Mouse (Mus musculus): ENCODE measurements around the gene Usp21. TPM values are rescaled to one million over a fixed set of nuclear protein-coding genes. Genes with fewer than 3 reads are reported as not detected.
"Not testable (repeated sequence)": the region's sequence is repeated elsewhere in the genome, so short reads cannot be mapped to it uniquely, and the experiment has no call there.

Usp21 gene
- polyA plus RNA-seq, 1 experiment = 60.0 TPM

DNA sequence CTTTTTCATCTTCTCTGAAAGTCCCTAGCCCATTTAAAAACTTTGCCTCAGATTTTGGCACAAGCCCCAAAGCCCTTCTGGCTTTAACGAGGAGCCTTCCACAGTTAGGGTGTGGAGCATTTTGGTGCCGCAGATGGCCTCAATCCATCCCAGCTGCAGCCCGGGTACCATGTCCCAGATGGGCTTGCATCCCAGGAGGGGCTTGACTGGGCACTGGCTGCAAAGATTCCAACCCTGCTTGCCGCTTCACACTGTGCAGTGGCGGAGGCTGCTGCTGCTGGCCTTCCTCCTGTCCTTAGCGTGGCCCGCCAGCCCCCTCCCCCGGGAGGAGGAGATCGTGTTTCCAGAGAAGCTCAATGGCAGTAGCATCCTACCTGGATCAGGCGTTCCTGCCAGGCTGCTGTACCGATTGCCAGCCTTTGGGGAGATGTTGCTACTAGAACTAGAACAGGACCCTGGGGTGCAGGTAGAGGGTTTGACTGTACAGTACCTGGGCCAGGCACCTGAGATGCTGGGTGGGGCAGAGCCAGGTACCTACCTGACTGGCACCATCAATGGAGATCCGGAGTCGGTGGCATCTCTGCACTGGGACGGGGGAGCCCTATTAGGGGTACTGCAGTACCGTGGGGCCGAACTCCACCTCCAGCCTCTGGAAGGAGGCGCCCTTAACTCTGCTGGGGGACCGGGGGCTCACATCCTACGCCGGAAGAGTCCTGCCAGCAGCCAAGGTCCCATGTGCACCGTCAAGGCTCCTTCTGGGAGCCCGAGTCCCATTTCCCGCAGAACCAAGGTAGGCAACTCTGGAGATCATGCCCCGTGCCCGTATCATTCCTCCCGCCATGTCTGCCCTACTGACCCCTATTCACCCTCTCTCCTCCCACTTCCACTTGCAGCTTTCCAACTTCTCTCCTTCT lies 36.9 kb downstream of the Usp21 start, which contains the start of gene Ndufs2:
TSS of gene Ndufs2 (minus strand) at position 709 of the 914 bp plus-strand sequence.
- no peak for TF ChIP-seq CTCF (IDR thresholded peaks at IDR 0.05; ENCODE audit: control insufficient read depth, insufficient read depth, low read length)
- Histone ChIP-seq H3K4me1 (ENCODE audit: control insufficient read depth, insufficient read depth, low read length) (peaks cover 2% of the 10 kb centered on the region; the same call in 1 of the 2 replicates), H3K4me3 (replicated peaks; ENCODE audit: control insufficient read depth, low read depth, low read length) (no peak within 1 kb of the TSS), H3K27ac (ENCODE audit: control insufficient read depth, insufficient read depth, low read depth, low read length, poor library complexity) (no peak within 1 kb of the TSS)
- WGBS = 64% methylated on average over 26 of the region's 26 CpGs

DNA sequence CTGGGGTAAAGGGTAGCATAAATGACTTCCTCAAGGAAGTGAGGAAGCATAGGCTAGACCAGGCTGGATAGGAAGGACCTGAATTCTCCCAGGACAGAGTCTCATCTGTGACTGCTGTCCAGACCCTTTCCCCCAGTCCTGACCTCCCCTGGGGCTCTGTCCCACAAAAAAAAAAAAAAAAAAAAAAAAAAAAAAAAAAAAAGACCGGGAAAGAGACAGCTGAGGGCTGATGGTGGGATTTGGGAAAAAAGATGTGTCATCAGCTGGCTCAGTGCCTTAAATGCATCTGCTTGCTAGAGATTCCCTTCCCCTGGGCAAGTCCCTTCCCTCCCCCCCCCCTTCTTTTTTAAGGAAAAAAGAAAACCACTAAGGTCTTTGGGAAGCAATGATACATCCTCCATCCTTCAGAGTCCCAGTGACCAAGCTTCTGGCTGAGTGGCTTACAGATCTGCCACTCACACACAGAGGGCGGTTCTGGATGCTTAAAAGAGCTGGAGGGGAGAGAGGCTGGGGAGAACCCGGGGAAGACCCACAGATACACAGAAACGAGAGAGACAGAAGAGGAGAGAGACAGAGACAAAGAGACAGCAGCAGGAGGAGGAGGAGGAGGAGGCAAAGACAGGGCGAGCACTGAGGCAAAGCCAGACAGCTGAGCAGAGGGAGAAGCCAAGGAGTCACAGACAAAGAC lies 37.7 kb downstream of the Usp21 start, which contains the start of gene Adamts4:
TSS of gene Adamts4 (plus strand) at position 509 of the 688 bp plus-strand sequence.
- TF ChIP-seq CTCF (IDR thresholded peaks at IDR 0.05; ENCODE audit: control insufficient read depth, insufficient read depth, low read length) = no peak
- no peak for TF ChIP-seq POLR2A (IDR thresholded peaks at IDR 0.05; ENCODE audit: borderline replicate concordance, control insufficient read depth, low read depth, low read length)
- Histone ChIP-seq H3K4me3 (replicated peaks; ENCODE audit: control insufficient read depth, low read depth, low read length) (no peak within 1 kb of the TSS), H3K4me1 (ENCODE audit: control insufficient read depth, insufficient read depth, low read length) (peaks cover 2% of the 10 kb centered on the region; the same call in 1 of the 2 replicates), H3K27ac (ENCODE audit: control insufficient read depth, insufficient read depth, low read depth, low read length, poor library complexity) (no peak within 1 kb of the TSS)
- WGBS = 30% methylated on average over 5 of the region's 5 CpGs

DNA sequence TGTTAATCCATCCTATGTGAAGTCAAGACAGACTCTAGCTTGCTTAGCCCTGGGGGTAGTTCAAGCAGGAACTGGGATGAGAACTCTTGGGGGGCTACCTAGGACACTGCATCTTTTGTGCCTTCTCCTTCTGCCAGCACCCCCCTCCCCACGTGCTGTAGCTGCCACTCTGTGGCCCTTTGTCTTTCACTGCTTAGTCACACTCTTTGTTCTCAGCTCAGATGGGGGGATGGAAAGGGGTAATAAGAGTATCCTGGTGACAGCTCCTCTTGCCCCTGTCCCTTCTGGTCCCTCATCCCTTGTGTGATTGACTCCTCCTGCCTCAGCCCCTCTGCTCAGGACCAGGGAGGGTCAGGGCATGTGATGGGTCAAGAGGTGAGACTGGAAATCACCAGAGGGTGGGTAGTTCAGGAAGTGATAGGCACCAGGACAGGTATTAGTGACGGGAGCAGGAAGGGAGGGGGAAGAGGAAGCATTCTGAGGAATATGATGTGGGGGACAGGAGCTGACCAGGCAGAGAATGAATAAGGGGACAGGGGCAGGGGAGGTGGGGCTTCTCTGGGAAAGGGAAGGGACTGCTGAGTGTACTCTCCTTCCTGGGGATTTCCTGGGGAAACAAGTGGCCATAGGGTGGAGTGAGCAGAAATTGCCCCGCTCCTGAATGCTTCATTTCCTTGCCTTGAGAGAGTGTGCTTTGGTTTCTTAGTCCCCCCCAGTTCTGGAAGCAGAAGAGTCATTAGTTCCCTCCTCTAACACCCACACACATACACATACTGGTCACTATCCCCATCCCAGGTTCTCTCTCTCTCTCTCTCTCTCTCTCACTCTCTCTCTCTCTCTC lies 39.2 kb downstream of the Usp21 start:
- TF ChIP-seq CTCF (IDR thresholded peaks at IDR 0.05; ENCODE audit: control insufficient read depth, insufficient read depth, low read length) (no peak), POLR2A (IDR thresholded peaks at IDR 0.05; ENCODE audit: borderline replicate concordance, control insufficient read depth, low read depth, low read length) (no peak)
- no peak overlapping the region for H3K4me3 ChIP-seq (replicated peaks; ENCODE audit: control insufficient read depth, low read depth, low read length)
- no peak overlapping the region for H3K27ac ChIP-seq (ENCODE audit: control insufficient read depth, insufficient read depth, low read depth, low read length, poor library complexity)
- peaks cover 2% of the 10 kb centered on the region; the same call in 1 of the 2 replicates for H3K4me1 ChIP-seq (ENCODE audit: control insufficient read depth, insufficient read depth, low read length)
- 50% methylated on average over 3 of the region's 3 CpGs for WGBS

DNA sequence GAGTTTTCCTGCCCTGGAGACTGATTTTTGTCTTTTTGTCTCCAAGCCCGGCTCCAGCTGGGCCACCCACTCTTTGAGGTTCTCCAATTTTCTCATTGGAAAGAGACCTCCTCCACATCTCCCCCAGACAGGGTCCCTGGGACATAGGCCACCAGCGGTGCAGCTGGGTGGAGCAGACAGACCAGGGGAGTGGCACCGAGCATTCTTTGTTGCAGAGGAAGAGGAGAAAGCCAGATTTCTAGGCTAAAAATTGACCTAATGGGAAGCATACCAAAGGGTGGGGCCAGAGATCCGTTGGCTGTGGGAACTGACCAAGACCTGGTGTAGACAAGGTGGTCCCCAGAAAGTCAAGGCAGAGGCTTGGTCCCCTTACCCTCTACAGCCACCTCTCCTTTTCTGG lies 39.9 kb downstream of the Usp21 start:
- Histone ChIP-seq H3K4me3 (replicated peaks; ENCODE audit: control insufficient read depth, low read depth, low read length) (no peak overlapping the region), H3K4me1 (ENCODE audit: control insufficient read depth, insufficient read depth, low read length) (peaks cover 2% of the 10 kb centered on the region; the same call in 1 of the 2 replicates), H3K27ac (ENCODE audit: control insufficient read depth, insufficient read depth, low read depth, low read length, poor library complexity) (no peak overlapping the region)
- no peak for TF ChIP-seq CTCF (IDR thresholded peaks at IDR 0.05; ENCODE audit: control insufficient read depth, insufficient read depth, low read length)
- no peak for TF ChIP-seq POLR2A (IDR thresholded peaks at IDR 0.05; ENCODE audit: borderline replicate concordance, control insufficient read depth, low read depth, low read length)
- 45% methylated on average over 4 of the region's 4 CpGs for WGBS

DNA sequence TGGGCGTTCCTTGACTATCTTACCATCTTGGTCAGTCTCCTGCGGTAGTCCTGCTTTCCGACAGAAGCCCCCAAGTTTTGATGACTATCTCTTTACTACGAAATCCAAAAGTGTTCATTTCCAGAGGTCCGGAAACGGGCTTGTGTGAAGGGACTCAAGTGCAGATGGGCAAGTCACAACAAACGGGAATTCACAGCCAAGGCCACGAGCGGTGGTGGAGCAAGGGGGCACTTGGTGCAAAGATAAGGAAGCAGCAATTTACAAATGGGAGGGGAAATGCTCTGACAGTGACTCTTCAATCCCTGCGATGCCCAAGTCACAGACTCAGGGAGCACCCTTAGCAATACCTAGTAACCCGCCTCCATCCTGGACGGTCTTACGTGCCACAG lies 40.3 kb downstream of the Usp21 start:
- Histone ChIP-seq H3K4me3 (replicated peaks; ENCODE audit: control insufficient read depth, low read depth, low read length) (peak overlapping the region; percentile 73), H3K4me1 (ENCODE audit: control insufficient read depth, insufficient read depth, low read length) (peaks cover 2% of the 10 kb centered on the region; the same call in 1 of the 2 replicates), H3K27ac (ENCODE audit: control insufficient read depth, insufficient read depth, low read depth, low read length, poor library complexity) (peak overlapping the region; percentile 48)
- TF ChIP-seq CTCF (IDR thresholded peaks at IDR 0.05; ENCODE audit: control insufficient read depth, insufficient read depth, low read length) (no peak), POLR2A (IDR thresholded peaks at IDR 0.05; ENCODE audit: borderline replicate concordance, control insufficient read depth, low read depth, low read length) (no peak)
- WGBS = 14% methylated on average over 13 of the region's 13 CpGs

DNA sequence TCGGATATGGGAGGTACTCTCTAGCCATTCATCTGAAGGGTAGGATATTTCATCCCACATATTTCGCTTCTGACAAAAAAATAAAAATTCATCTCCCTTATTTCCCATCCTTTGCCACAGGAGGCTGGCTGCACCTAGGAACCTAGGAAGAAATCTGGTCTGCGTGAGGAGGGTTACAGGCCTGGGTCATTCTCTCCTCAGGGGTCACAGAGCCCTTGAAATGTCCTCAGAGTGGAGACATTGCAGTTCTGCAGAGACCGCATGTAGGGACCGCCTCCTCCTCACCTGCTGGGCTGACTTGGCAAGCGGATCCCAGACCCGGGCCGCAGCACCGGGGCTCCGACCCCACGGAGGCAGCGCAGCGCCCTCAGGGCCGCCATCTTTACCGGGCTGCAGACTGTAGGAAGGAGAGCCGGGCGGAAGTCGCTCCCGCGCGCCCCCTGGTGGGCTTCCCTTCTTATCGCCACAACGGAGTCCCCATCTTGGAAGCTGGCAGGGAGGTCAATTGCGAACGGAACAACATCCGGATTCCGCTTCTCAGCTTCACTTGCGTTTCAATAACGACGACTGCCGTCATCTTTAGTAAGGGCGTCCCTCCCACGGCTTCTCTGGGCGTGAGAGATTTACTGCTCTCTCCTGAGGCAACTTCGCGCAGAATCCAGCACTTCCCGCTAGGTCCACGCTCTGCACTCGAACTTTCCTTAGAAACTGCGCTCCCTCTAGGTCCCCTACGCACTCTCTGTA lies 40.9 kb downstream of the Usp21 start:
- Histone ChIP-seq H3K4me1 (ENCODE audit: control insufficient read depth, insufficient read depth, low read length) (peaks cover 2% of the 10 kb centered on the region; the same call in 1 of the 2 replicates), H3K4me3 (replicated peaks; ENCODE audit: control insufficient read depth, low read depth, low read length) (peak overlapping the region; percentile 83), H3K27ac (ENCODE audit: control insufficient read depth, insufficient read depth, low read depth, low read length, poor library complexity) (peak overlapping the region; percentile 48)
- WGBS = under 1% methylated on average over 41 of the region's 41 CpGs
- TF ChIP-seq POLR2A (IDR thresholded peaks at IDR 0.05; ENCODE audit: borderline replicate concordance, control insufficient read depth, low read depth, low read length) = peak; percentile 84; the same call in 1 of the 2 replicates
- TF ChIP-seq CTCF (IDR thresholded peaks at IDR 0.05; ENCODE audit: control insufficient read depth, insufficient read depth, low read length) = peak; percentile 86

DNA sequence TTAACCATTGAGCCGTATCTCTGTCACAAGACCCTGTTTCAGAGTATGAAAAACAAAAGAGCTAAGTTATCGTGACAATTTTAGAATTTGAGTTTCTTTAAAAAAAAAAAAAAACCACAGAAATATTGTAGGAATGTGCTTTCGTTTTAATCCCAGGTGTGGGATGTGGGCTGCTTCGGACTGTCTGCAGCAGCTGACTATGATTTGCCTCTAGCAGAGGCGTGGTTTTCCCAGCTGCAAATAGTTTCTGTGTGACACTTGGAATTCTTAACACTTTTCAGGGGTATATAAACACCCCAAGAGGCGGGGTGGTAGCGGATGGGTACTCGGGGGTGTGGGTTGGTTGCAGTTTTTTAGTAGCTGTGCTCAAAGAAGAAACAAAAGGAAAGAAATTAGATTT lies 42.4 kb downstream of the Usp21 start:
- no peak overlapping the region for H3K4me3 ChIP-seq (replicated peaks; ENCODE audit: control insufficient read depth, low read depth, low read length)
- 90% methylated on average over 8 of the region's 8 CpGs for WGBS
- H3K4me1 ChIP-seq (ENCODE audit: control insufficient read depth, insufficient read depth, low read length) = peaks cover 2% of the 10 kb centered on the region; the same call in 1 of the 2 replicates
- no peak for TF ChIP-seq POLR2A (IDR thresholded peaks at IDR 0.05; ENCODE audit: borderline replicate concordance, control insufficient read depth, low read depth, low read length)
- TF ChIP-seq CTCF (IDR thresholded peaks at IDR 0.05; ENCODE audit: control insufficient read depth, insufficient read depth, low read length) = no peak
- H3K27ac ChIP-seq (ENCODE audit: control insufficient read depth, insufficient read depth, low read depth, low read length, poor library complexity) = no peak overlapping the region

DNA sequence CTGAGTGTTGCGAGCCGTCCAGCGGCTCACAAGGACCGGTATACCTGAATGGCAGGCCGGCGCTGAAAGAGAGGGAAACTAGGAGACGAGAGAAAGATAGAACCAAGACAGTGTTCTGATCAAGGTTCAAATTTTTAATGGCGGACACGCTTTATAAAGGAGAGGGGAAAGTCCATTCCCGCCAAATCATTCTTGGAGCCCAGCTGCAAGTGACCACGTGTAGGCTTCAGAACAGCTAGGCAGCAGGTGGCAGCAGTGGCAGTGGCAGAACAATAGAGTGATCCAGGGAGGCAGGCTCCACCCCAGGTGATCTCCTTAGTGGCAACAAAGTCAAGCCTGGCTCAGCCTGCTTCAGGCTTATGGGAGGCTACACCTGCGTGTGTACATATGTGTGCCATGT lies 45.8 kb downstream of the Usp21 start:
- not testable (repeated sequence) for H3K27ac ChIP-seq (ENCODE audit: control insufficient read depth, insufficient read depth, low read depth, low read length, poor library complexity); H3K4me1 ChIP-seq (ENCODE audit: control insufficient read depth, insufficient read depth, low read length); H3K4me3 ChIP-seq (replicated peaks; ENCODE audit: control insufficient read depth, low read depth, low read length)
- 89% methylated on average over 12 of the region's 12 CpGs for WGBS

All from bone marrow, adult 2 months (tissue).